Mouse (Mus musculus) embryonic facial prominence, embryonic 10.5 days (tissue): ENCODE results near the gene Sox30. TPM values are rescaled to one million over a fixed set of nuclear protein-coding genes. Genes with fewer than 3 reads are reported as not detected.

ENCODE experiments used
- DNase-seq: peaks from one replicate; pipeline ENCODE4 v3.0.0-alpha.2; 2017; ENCODE audit warnings: low spot score
- H3K27ac ChIP-seq: fragments of 300-500 bp; sonication (generic); replicated peaks from 2 replicates; pipeline ENCODE4 v1.5.1; 2016; ENCODE audit warnings: mild to moderate bottlenecking
- H3K27me3 ChIP-seq: fragments of 300-500 bp; sonication (generic); replicated peaks from 2 replicates; pipeline ENCODE4 v1.6.1; 2016; ENCODE audit warnings: low read depth, mild to moderate bottlenecking; ENCODE audit not compliant: poor library complexity, severe bottlenecking
- H3K36me3 ChIP-seq: fragments of 300-500 bp; sonication (generic); replicated peaks from 2 replicates; pipeline ENCODE4 v1.6.1; 2016; ENCODE audit warnings: mild to moderate bottlenecking, moderate library complexity
- H3K4me1 ChIP-seq: fragments of 300-500 bp; sonication (generic); 2 replicates; pipeline ENCODE4 v1.6.1; 2016
- H3K4me3 ChIP-seq: fragments of 300-500 bp; sonication (generic); 2 replicates; pipeline ENCODE4 v1.5.1; 2016; ENCODE audit warnings: mild to moderate bottlenecking, moderate library complexity
- H3K9me3 ChIP-seq: fragments of 300-500 bp; sonication (generic); 2 replicates; pipeline ENCODE4 v1.6.1; 2016; ENCODE audit warnings: mild to moderate bottlenecking
- WGBS: fragments of 180-500 bp; shearing (Covaris S2); methylation state at CpG from one replicate; pipeline ENCODE4 v1.1.7; 2016; 5-methylcytosine and 5-hydroxymethylcytosine counted together
- polyA plus RNA-seq: library from polyadenylated mRNA; unstranded; fragments of >200 nt; fragmentation: Nextera tagmentation; extraction: Ambion mirVana; gene quantifications from 2 replicates; pipeline ENCODE4 v1.2.1, GENCODE M21; 2016

The Sox30 gene
- polyA plus RNA-seq, 1 experiment from 2014 or later, result 0.12 TPM

DNA sequence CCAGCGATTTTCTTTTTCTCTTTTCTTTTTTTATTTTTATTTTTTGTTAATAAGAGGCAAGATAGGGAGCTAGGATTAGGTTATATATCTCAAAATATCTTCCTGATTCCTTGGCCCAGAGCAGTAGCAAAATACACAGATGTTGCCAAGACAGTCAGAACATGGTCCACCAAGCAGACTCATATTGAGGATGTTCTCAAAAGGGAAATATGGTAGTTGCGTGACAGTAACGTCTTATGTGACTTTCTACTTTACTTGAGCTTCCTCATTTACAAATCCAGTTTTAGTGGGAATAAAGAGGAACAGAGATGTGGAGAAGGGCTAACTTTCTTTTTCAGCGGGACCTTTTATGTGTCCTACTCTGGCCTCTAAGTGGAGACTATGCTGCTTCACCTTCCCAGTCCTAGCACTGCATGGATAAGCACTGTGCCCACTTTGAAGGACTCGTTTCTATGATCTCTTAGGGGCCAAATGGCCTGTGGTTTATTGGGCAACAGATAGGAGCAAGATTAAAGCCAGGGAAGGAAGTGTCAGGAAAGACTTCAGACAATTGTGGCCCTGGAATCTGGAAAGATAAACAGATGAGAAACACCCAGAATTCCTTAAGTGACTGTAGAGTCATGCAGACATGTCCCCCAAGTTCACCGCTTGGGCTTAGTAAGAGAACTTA lies 81.8 kb downstream of the Sox30 start:
- no peak for DNase-seq
- H3K27me3 ChIP-seq, result peaks cover 6% of the 10 kb centered on the region; the same call in 1 of the 2 replicates
- WGBS, result 84% methylated on average over 6 of the region's 6 CpGs

DNA sequence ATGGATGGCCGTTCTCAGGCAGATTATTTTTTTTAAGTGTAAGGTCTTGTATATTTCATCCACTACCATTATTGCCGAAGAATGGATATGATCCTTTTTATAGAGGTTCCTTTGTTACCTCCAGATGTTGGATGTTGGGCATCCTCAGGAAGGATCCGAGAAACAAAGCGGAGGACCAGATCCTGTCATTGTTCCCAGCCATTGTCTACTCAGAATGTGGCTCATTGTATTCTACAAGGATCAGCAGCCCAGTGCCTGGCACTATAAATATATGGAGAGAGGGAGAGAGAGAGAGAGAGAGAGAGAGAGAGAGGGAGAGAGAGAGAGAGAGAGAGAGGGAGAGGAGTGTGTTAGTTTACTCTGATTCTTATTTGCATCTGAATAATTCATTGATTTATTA lies 82.5 kb downstream of the Sox30 start:
- no peak overlapping the region for H3K27ac ChIP-seq
- H3K36me3 ChIP-seq, result peaks cover 28% of the 10 kb centered on the region; the same call in 1 of the 2 replicates
- no peaks in the 10 kb centered on the region for H3K9me3 ChIP-seq
- WGBS, result 76% methylated on average over 4 of the region's 4 CpGs
- no peak overlapping the region for H3K4me3 ChIP-seq
- H3K27me3 ChIP-seq, result peaks cover 3% of the 10 kb centered on the region; the same call in 1 of the 2 replicates
- H3K4me1 ChIP-seq, result peaks cover 37% of the 10 kb centered on the region
- no peak for DNase-seq

More for the DNA sequence above, 81.8 kb downstream of the Sox30 start:
- Histone ChIP-seq H3K36me3 (peaks cover 27% of the 10 kb centered on the region; the same call in 1 of the 2 replicates), H3K9me3 (no peaks in the 10 kb centered on the region), H3K4me1 (peaks cover 42% of the 10 kb centered on the region), H3K4me3 (no peak overlapping the region), H3K27ac (no peak overlapping the region)

DNA sequence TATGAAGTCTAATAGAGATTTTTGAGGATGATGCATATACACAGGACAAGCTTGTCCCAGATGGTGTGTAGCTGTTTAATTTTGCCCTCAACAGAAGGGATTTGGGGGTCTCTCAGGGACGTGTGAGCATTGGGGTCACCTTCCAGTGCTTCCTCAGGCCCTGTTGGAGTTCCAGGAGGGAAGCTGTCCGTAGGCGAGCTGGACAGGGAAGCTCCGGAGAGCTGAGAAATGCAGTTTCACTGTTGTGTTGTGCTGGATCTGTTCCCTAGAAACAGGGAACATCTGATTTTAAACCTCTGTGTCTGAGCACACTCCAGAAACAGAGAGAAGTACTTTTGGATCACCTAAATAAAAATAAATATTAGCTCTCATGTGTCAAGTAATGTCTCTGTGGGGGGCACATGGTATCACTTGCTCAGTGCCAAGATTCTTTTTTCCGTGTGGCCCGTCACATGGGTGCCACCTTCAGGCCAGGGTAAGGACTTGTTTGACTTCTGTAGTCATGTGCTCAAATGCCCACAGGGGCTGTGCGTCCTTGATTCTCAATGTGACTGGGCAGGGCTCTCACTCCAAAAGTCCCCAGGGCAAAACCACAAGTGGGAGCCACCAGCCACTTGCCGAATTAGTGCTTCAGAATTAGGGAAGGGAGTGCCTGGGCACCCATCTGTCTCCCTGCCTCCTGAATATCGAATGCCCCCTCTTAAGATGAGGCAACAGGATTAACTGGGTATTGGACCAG lies 83.1 kb downstream of the Sox30 start:
- no peaks in the 10 kb centered on the region for H3K9me3 ChIP-seq
- H3K27ac ChIP-seq, result peak overlapping the region; percentile 19; the same call in 1 of the 2 replicates
- H3K27me3 ChIP-seq, result no peaks in the 10 kb centered on the region
- H3K36me3 ChIP-seq, result peaks cover 28% of the 10 kb centered on the region; the same call in 1 of the 2 replicates
- H3K4me1 ChIP-seq, result peaks cover 33% of the 10 kb centered on the region
- DNase-seq, result no peak
- no peak overlapping the region for H3K4me3 ChIP-seq
- 65% methylated on average over 9 of the region's 9 CpGs for WGBS

DNA sequence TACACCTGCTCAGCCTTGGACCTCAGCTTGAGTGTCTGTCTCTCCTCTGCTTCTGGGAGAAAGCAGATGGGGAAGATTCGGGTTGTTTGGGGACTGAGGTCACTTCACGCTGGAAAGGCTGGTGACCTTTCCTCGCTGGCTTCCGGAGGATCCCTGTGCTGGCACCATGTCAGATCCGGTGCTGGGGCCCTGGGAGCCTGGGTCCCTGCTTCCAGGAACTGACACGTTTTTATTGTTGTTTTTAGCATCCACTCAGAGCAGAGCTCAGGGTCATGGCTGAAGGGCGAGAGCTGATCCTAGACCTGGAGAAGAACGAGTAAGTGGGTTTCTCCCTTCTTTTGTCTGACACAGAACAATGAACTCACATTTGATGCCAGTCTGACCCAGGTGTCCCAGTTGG lies 84.7 kb downstream of the Sox30 start:
- H3K9me3 ChIP-seq, result no peaks in the 10 kb centered on the region
- peak overlapping the region; percentile 73 for H3K27ac ChIP-seq
- DNase-seq, result no peak
- peaks cover 46% of the 10 kb centered on the region for H3K4me1 ChIP-seq
- peaks cover 28% of the 10 kb centered on the region; the same call in 1 of the 2 replicates for H3K36me3 ChIP-seq
- H3K27me3 ChIP-seq, result no peaks in the 10 kb centered on the region
- H3K4me3 ChIP-seq, result no peak overlapping the region
- WGBS, result 56% methylated on average over 8 of the region's 8 CpGs

DNA sequence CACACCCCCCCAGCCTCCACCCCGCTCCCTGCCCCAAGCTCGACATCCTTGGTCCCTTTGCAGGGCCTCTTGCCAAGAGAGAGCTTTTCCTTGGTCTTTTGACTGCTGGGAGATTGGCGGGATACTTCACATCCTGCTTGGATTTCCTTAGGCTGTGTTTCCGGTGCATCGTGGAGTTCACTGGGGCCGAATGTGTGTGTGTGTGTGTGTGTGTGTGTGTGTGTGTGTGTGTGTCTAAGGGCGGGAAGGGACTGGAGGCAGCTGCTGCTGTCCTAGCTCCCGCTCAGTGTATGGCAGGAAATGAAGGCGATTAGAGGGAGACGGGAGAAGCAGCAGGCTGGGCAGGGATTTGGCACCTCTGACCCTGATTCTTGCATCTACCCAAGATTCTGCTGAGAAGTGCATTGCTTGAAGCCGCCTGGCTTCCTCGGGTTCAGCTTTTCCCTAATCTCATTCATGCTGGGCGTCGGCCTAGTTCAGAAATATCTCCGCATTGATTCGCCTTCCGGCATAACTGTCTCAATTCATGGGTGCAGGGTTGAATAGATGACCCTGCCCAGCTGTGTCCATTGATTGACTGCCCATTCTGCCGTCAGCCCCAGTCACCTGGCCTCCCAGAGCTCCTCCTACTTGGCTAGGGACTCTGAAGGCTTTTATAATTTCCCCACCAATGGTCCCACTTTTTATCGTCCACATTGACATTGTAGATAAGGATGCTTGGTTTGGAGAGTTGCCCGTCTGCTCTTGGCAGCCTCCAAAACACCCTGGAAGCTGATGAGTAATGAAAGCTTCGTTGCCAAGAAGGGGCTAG lies 85.3 kb downstream of the Sox30 start:
- no peaks in the 10 kb centered on the region for H3K27me3 ChIP-seq
- no peak overlapping the region for H3K4me3 ChIP-seq
- peak; percentile 63 for DNase-seq
- H3K36me3 ChIP-seq, result peaks cover 28% of the 10 kb centered on the region; the same call in 1 of the 2 replicates
- 52% methylated on average over 21 of the region's 21 CpGs for WGBS
- no peaks in the 10 kb centered on the region for H3K9me3 ChIP-seq
- peaks cover 46% of the 10 kb centered on the region for H3K4me1 ChIP-seq
- H3K27ac ChIP-seq, result peak overlapping the region; percentile 73

Other genes with a start within 250 kb of the Sox30 start
- 63.7 and 67.8 TPM in 2 replicates for gene Clint1, start 128.3 kb upstream of the Sox30 start, polyA plus RNA-seq
- gene Lsm11, start 35.4 kb upstream of the Sox30 start, polyA plus RNA-seq, result 6.4 and 7.3 TPM in 2 replicates
- gene Thg1l, start 24.8 kb upstream of the Sox30 start, polyA plus RNA-seq, result 16.6 and 16.7 TPM in 2 replicates
- gene Gm12166, start 72.0 kb downstream of the Sox30 start, polyA plus RNA-seq, result 2.9 and 3.0 TPM in 2 replicates
- gene Adam19, start 75.7 kb downstream of the Sox30 start, polyA plus RNA-seq, result 11.3 and 13.9 TPM in 2 replicates
- 0.29 and 0.71 TPM in 2 replicates for gene Nipal4, start 186.2 kb downstream of the Sox30 start, polyA plus RNA-seq